ENCODE assay signal across 8 mouse cellular contexts in the genomic region with DNA sequence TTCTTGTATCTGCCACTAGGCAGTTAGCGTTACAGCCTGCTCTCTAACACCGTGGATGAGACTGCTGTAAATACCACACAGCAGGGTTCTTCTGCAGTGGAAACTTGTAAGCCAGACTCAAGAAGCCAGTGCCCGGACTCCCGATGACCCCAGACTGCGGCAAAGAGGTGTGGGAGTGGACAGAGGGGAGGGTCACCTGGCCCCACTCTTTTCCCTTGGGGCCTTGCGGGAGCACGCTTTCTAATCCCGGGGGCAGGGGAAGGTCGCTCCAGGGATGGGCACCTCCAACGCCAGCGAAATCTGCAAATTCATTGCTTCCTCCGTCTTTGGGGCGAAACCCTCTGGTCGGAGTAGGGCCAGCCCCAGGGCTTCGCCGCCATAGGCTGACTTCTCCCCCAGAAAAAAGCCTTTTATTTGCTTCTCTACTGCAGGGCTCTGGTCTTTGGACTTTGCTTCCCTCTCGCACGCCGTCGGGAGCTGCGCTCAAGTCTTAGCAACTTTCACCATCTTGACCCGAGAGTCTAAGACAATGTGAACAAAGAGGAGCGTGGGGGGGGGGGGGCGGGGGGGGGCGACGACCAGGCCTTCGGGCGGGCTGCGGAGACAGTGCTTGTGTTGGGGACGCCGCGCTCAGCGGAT. TPM values are rescaled to one million over a fixed set of nuclear protein-coding genes. Genes with fewer than 3 reads are reported as not detected.
DNase-seq lines count a peak whose midpoint lies in the region; ATAC-seq and TF ChIP-seq lines count a peak whose summit lies in the region.

A gene (plus strand): TSS at position 67 of the 639 bp plus-strand sequence.

- H3K4me2 ChIP-seq in forebrain, embryonic 13.5 days, result peak within 1 kb of the TSS; percentile 98
- peak within 1 kb of the TSS; percentile 77 for H3K4me2 ChIP-seq in intestine, embryonic 14.5 days (ENCODE audit: low read length)
- H3K4me2 ChIP-seq in limb, embryonic 12.5 days, result peak within 1 kb of the TSS; percentile 95
- peak within 1 kb of the TSS; percentile 96 for H3K4me2 ChIP-seq in neural tube, embryonic 12.5 days (replicated peaks)

- H3K4me1 ChIP-seq in liver, adult 2 months (ENCODE audit: control insufficient read depth, insufficient read depth, low read length), result peaks cover 16% of the 10 kb centered on the region
- peaks cover 50% of the 10 kb centered on the region for H3K4me1 ChIP-seq in forebrain, embryonic 13.5 days
- peaks cover 11% of the 10 kb centered on the region; the same call in 1 of the 2 replicates for H3K4me1 ChIP-seq in intestine, embryonic 14.5 days (replicated peaks; ENCODE audit: control insufficient read depth, insufficient read depth, low read length)
- peaks cover 40% of the 10 kb centered on the region for H3K4me1 ChIP-seq in limb, embryonic 12.5 days (replicated peaks)
- H3K4me1 ChIP-seq in neural tube, embryonic 12.5 days, result peaks cover 40% of the 10 kb centered on the region

- WGBS in liver, adult 2 months, result 0% methylated on average over 33 of the region's 33 CpGs
- WGBS in forebrain, embryonic 13.5 days, result under 1% methylated on average over 33 of the region's 33 CpGs
- WGBS in intestine, embryonic 14.5 days, result 0% methylated on average over 32 of the region's 33 CpGs
- WGBS in limb, embryonic 12.5 days, result under 1% methylated on average over 33 of the region's 33 CpGs
- WGBS in neural tube, embryonic 12.5 days, result under 1% methylated on average over 33 of the region's 33 CpGs

- H3K9me3 ChIP-seq in forebrain, embryonic 13.5 days (replicated peaks), result no peaks in the 10 kb centered on the region
- H3K9me3 ChIP-seq in intestine, embryonic 14.5 days (ENCODE audit: control insufficient read depth, low read length), result no peaks in the 10 kb centered on the region
- no peaks in the 10 kb centered on the region for H3K9me3 ChIP-seq in limb, embryonic 12.5 days
- H3K9me3 ChIP-seq in neural tube, embryonic 12.5 days, result no peaks in the 10 kb centered on the region

- no peaks in the 10 kb centered on the region for H3K79me2 ChIP-seq in liver, adult 2 months (ENCODE audit: control insufficient read depth, insufficient read depth, low read length)

- peaks cover 20% of the 10 kb centered on the region for H3K27me3 ChIP-seq in liver, adult 2 months (ENCODE audit: control insufficient read depth, insufficient read depth, low read length)
- peaks cover 70% of the 10 kb centered on the region for H3K27me3 ChIP-seq in forebrain, embryonic 13.5 days
- peaks cover 56% of the 10 kb centered on the region for H3K27me3 ChIP-seq in intestine, embryonic 14.5 days (replicated peaks; ENCODE audit: control insufficient read depth, insufficient read depth, low read length)
- peaks cover 67% of the 10 kb centered on the region for H3K27me3 ChIP-seq in limb, embryonic 12.5 days
- H3K27me3 ChIP-seq in neural tube, embryonic 12.5 days (replicated peaks), result peaks cover 41% of the 10 kb centered on the region

- peak within 1 kb of the TSS; percentile 94 for H3K4me3 ChIP-seq in liver, adult 2 months (ENCODE audit: insufficient read depth, low read depth, low read length)
- peak within 1 kb of the TSS; percentile 60 for H3K4me3 ChIP-seq in forebrain, embryonic 13.5 days
- H3K4me3 ChIP-seq in intestine, embryonic 14.5 days (ENCODE audit: low read depth, low read length), result peak within 1 kb of the TSS; percentile 56
- peak within 1 kb of the TSS; percentile 58 for H3K4me3 ChIP-seq in limb, embryonic 12.5 days (replicated peaks)
- H3K4me3 ChIP-seq in neural tube, embryonic 12.5 days, result peak within 1 kb of the TSS; percentile 50

- H3K9ac ChIP-seq in liver, adult 2 months (ENCODE audit: low read depth, low read length), result peak within 1 kb of the TSS; percentile 77
- peak within 1 kb of the TSS; percentile 74 for H3K9ac ChIP-seq in forebrain, embryonic 13.5 days
- peak within 1 kb of the TSS; percentile 54 for H3K9ac ChIP-seq in intestine, embryonic 14.5 days (ENCODE audit: low read length)
- peak within 1 kb of the TSS; percentile 65 for H3K9ac ChIP-seq in limb, embryonic 12.5 days (replicated peaks)
- peak within 1 kb of the TSS; percentile 69 for H3K9ac ChIP-seq in neural tube, embryonic 12.5 days

- DNase-seq in liver, adult 2 months (ENCODE audit: extremely low read depth, low read depth, low spot score), result peak; percentile 62
- no peak for DNase-seq in liver
- DNase-seq in adrenal gland, postnatal 36 days, result peak; percentile 33 to 57
- DNase-seq in intestine, embryonic 14.5 days (ENCODE audit: low spot score), result peak; percentile 76
- DNase-seq in gastrocnemius, postnatal 25 days, result no peak

- no peak for TF ChIP-seq CTCF in liver, adult 2 months (IDR thresholded peaks at IDR 0.05; ENCODE audit: low read depth, low read length)

- H3K36me3 ChIP-seq in liver, adult 2 months (ENCODE audit: control insufficient read depth, insufficient read depth, low read length), result no peaks in the 10 kb centered on the region
- H3K36me3 ChIP-seq in forebrain, embryonic 13.5 days (ENCODE audit: poor library complexity, severe bottlenecking), result no peaks in the 10 kb centered on the region
- no peaks in the 10 kb centered on the region for H3K36me3 ChIP-seq in intestine, embryonic 14.5 days (ENCODE audit: control insufficient read depth, insufficient read depth, low read length)
- H3K36me3 ChIP-seq in limb, embryonic 12.5 days, result no peaks in the 10 kb centered on the region
- H3K36me3 ChIP-seq in neural tube, embryonic 12.5 days, result no peaks in the 10 kb centered on the region

- TF ChIP-seq POLR2A in liver, adult 2 months (IDR thresholded peaks at IDR 0.05; ENCODE audit: extremely low read depth, insufficient read depth, low read length), result no peak

- no peak within 1 kb of the TSS for H3K27ac ChIP-seq in liver, adult 2 months (replicated peaks; ENCODE audit: insufficient read depth, low read depth, low read length)
- H3K27ac ChIP-seq in forebrain, embryonic 13.5 days, result no peak within 1 kb of the TSS
- H3K27ac ChIP-seq in intestine, embryonic 14.5 days (ENCODE audit: low read depth), result peak within 1 kb of the TSS; percentile 74; the same call in 1 of the 2 replicates
- H3K27ac ChIP-seq in limb, embryonic 12.5 days, result peak within 1 kb of the TSS; percentile 35; the same call in 1 of the 2 replicates
- H3K27ac ChIP-seq in neural tube, embryonic 12.5 days, result no peak within 1 kb of the TSS

- no peak for ATAC-seq in forebrain, embryonic 13.5 days
- ATAC-seq in intestine, embryonic 14.5 days (replicated peaks; ENCODE audit: low FRiP score, low TSS enrichment, low read depth), result 0 out of 2 replicates have a peak, but pooled peaks have one; percentile 9
- no peak; the same call in 1 of the 2 replicates for ATAC-seq in limb, embryonic 12.5 days (ENCODE audit: insufficient number of reproducible peaks, insufficient read depth, low FRiP score, low TSS enrichment, low read depth)
- no peak for ATAC-seq in neural tube, embryonic 12.5 days (ENCODE audit: low FRiP score, low read depth)

RNA-seq across cellular contexts. Expression of the gene that starts here (rescaled TPM):
- total RNA-seq in liver, adult 2 months (2014; rRNA removed), result 0.09 and 0.34 TPM in 2 replicates
- polyA plus RNA-seq in liver, adult 2 months (2012; rRNA removed), result 0.07 TPM in 2 replicates
- total RNA-seq in adrenal gland, postnatal 36 days (2021), result 10 to 100 TPM; 10.1 to 23.9 TPM
- 3.3 and 4.3 TPM in 2 replicates for polyA plus RNA-seq in forebrain, embryonic 13.5 days (2015; fragmentation: Nextera tagmentation; extraction: Ambion mirVana)
- polyA plus RNA-seq in intestine, embryonic 14.5 days (2014; fragmentation: Nextera tagmentation; extraction: Ambion mirVana), result 21.1 and 22.1 TPM in 2 replicates
- polyA plus RNA-seq in limb, embryonic 12.5 days (2016; fragmentation: Nextera tagmentation; extraction: Ambion mirVana), result 12.4 and 14.7 TPM in 2 replicates
- 10.9 and 11.3 TPM in 2 replicates for polyA plus RNA-seq in neural tube, embryonic 12.5 days (2016; fragmentation: Nextera tagmentation; extraction: Ambion mirVana)
- total RNA-seq in gastrocnemius, postnatal 25 days (2021), result 1 to 10 TPM in 1 of 2 experiments, under 1 TPM in 1; 0.64 to 1.6 TPM

Comparison
In these comparisons a context has a peak if more than half of its experiments do, and no peak if none do; other contexts are left out.
1. Peak in DNase-seq, H3K4me3 ChIP-seq and H3K9ac ChIP-seq in liver, adult 2 months; RNA of the gene not detected or under 1 TPM.
2. DNase-seq: peak in adrenal gland, postnatal 36 days (2 of 2) and intestine, embryonic 14.5 days (single experiment); none in liver (single experiment) and gastrocnemius, postnatal 25 days (single experiment).
3. H3K27ac ChIP-seq: peak in intestine, embryonic 14.5 days (single experiment) and limb, embryonic 12.5 days (single experiment); none in liver, adult 2 months (single experiment), forebrain, embryonic 13.5 days (single experiment) and neural tube, embryonic 12.5 days (single experiment).
4. Peak in every context shown above with its lines, with median percentiles within 50 percentile points of each other: H3K4me3 ChIP-seq, H3K9ac ChIP-seq and H3K4me2 ChIP-seq.